Mouse (Mus musculus) intestine, postnatal 0 days (tissue): ENCODE results near the gene AA986860. TPM values are rescaled to one million over a fixed set of nuclear protein-coding genes. Genes with fewer than 3 reads are reported as not detected.

Experiments
- ATAC-seq: fragments of 200-750 bp; cut with Nextera tagmentation; 2 replicates; pipeline ENCODE4 v1.8.0; 2017; ENCODE audit warnings: mild to moderate bottlenecking, moderate TSS enrichment, moderate library complexity
- H3K27ac ChIP-seq: fragments of 300-500 bp; sonication (generic); 2 replicates; pipeline ENCODE4 v1.5.1; 2014; ENCODE audit warnings: mild to moderate bottlenecking, low read depth, low read length, moderate library complexity
- H3K27me3 ChIP-seq: fragments of 300-500 bp; sonication (generic); replicated peaks from 2 replicates; pipeline ENCODE4 v1.6.1; 2014; ENCODE audit warnings: low read length, mixed read lengths; ENCODE audit not compliant: control insufficient read depth, insufficient read depth
- H3K36me3 ChIP-seq: fragments of 300-500 bp; sonication (generic); 2 replicates; pipeline ENCODE4 v1.6.1; 2014; ENCODE audit warnings: mild to moderate bottlenecking, moderate library complexity; ENCODE audit not compliant: control insufficient read depth, insufficient read depth
- H3K4me1 ChIP-seq: fragments of 300-500 bp; sonication (generic); replicated peaks from 2 replicates; pipeline ENCODE4 v1.6.1; 2014; ENCODE audit warnings: antibody characterized with exemption, low read length, mixed read lengths; ENCODE audit not compliant: control insufficient read depth, insufficient read depth
- H3K4me2 ChIP-seq: fragments of 300-500 bp; sonication (generic); replicated peaks from 2 replicates; pipeline ENCODE4 v1.6.1; 2014; ENCODE audit warnings: low read depth, mild to moderate bottlenecking, moderate library complexity
- H3K4me3 ChIP-seq: fragments of 300-500 bp; sonication (generic); 2 replicates; pipeline ENCODE4 v1.5.1; 2014; ENCODE audit warnings: low read depth, low read length
- H3K9ac ChIP-seq: fragments of 300-500 bp; sonication (generic); 2 replicates; pipeline ENCODE4 v1.6.1; 2014; ENCODE audit warnings: mild to moderate bottlenecking, low read depth, low read length
- H3K9me3 ChIP-seq: fragments of 300-500 bp; sonication (generic); 2 replicates; pipeline ENCODE4 v1.6.1; 2016; ENCODE audit warnings: mixed run types; ENCODE audit not compliant: control insufficient read depth
- CTCF ChIP-seq: sonication (generic); IDR thresholded peaks from 2 replicates; pipeline ENCODE4 v1.5.1; 2016; ENCODE audit warnings: low read depth, mild to moderate bottlenecking, control low read depth, antibody characterized with exemption, moderate library complexity
- WGBS: fragments of 180-500 bp; shearing (Covaris S2); extraction: QIAGEN DNeasy Blood & Tissue Kit; methylation state at CpG from one replicate; pipeline ENCODE4 v1.1.7; 2014; 5-methylcytosine and 5-hydroxymethylcytosine counted together
- polyA plus RNA-seq: library from polyadenylated mRNA; unstranded; fragments of >200 nt; fragmentation: Nextera tagmentation; extraction: Ambion mirVana; gene quantifications from 2 replicates; pipeline ENCODE4 v1.2.1, GENCODE M21; 2015

AA986860 gene
- polyA plus RNA-seq, 1 experiment from 2014 or later = 42.3 TPM

- WGBS = 86% methylated on average over 22 of the region's 22 CpGs
- Histone ChIP-seq H3K4me3 (no peak overlapping the region), H3K9ac (no peak overlapping the region), H3K27ac (no peak overlapping the region), H3K4me2 (no peak overlapping the region), H3K27me3 (no peaks in the 10 kb centered on the region), H3K36me3 (peaks cover 45% of the 10 kb centered on the region), H3K9me3 (no peaks in the 10 kb centered on the region), H3K4me1 (0 out of 2 replicates have a peak, but pooled peaks cover 4% of the 10 kb centered on the region)
- no peak for TF ChIP-seq CTCF
- no peak for ATAC-seq
These were observed 21.3 kb upstream of the AA986860 start for GRCm38 (mm10) chr1:130710283-130711080.

- peak overlapping the region; percentile 50 for H3K27ac ChIP-seq
- peaks cover 16% of the 10 kb centered on the region for H3K36me3 ChIP-seq
- H3K27me3 ChIP-seq = no peaks in the 10 kb centered on the region
- H3K4me3 ChIP-seq = no peak overlapping the region
- H3K4me1 ChIP-seq = 0 out of 2 replicates have a peak, but pooled peaks cover 4% of the 10 kb centered on the region
- H3K4me2 ChIP-seq = peak overlapping the region; percentile 90
- H3K9ac ChIP-seq = no peak overlapping the region
- no peaks in the 10 kb centered on the region for H3K9me3 ChIP-seq
- WGBS = 66% methylated on average over 4 of the region's 4 CpGs
- TF ChIP-seq CTCF = no peak
- ATAC-seq = no peak
These were observed 17.7 kb upstream of the AA986860 start for GRCm38 (mm10) chr1:130714046-130714445.

DNA sequence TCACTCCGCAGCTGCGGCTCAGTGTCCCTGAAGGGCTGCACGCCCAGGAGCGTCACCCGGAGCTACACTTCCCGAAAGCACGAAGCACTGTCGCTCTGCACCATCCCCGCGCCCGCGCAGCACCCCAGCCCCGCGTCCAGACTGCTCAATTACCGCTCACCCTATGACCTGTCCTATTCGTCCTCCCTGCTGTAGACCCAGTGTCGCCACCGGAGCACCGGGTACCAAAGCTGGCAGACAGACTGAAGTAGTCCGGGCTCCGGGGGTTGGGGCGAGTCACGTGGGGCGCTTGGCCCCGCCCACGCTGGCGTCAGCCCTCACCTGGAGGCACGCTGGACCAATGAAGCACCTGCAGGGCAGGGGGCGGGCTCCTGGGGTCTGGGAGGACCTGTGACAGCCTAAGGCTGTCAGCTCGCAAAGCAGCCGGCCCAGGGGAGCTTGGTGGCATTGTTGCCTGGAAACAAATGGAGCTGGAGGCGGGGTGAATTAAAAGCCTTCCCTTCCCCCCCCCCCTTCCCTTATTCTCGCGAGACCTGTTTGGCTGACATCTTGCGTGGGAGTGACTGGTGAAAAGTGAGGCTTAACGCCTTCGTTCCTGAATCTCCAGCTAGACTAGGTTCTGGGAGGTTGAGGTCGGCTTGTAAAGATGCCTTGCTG lies 16.1 kb upstream of the AA986860 start, which contains the start of gene Gm29427:
TSS of gene Gm29427 (minus strand) at position 239 of the 657 bp plus-strand sequence.
- Histone ChIP-seq H3K4me2 (peak within 1 kb of the TSS; percentile 90), H3K4me1 (0 out of 2 replicates have a peak, but pooled peaks cover 4% of the 10 kb centered on the region), H3K9me3 (no peaks in the 10 kb centered on the region), H3K27ac (peak within 1 kb of the TSS; percentile 92), H3K27me3 (no peaks in the 10 kb centered on the region), H3K4me3 (peak within 1 kb of the TSS; percentile 98), H3K9ac (peak within 1 kb of the TSS; percentile 96), H3K36me3 (0 out of 2 replicates have a peak, but pooled peaks cover 17% of the 10 kb centered on the region)
- WGBS = under 1% methylated on average over 38 of the region's 38 CpGs
- peak; percentile 20; the same call in 1 of the 2 replicates for TF ChIP-seq CTCF
- ATAC-seq = peak; percentile 98

DNA sequence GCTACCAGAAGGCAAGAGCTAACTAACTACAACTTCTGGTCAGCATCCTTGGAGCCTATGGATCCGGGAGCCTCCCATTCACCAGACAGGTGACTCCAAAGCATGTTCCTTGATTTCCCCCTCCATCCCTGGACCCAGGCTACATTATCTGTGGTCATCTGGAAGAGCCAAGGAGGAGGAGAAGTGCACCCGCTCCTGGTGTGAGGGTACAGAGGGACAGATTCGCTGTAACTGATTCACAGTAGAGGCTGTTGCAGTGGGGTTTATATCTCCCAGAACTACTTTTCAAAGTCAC lies 15.6 kb upstream of the AA986860 start:
- H3K4me1 ChIP-seq = 0 out of 2 replicates have a peak, but pooled peaks cover 4% of the 10 kb centered on the region
- no peak for TF ChIP-seq CTCF
- H3K36me3 ChIP-seq = 0 out of 2 replicates have a peak, but pooled peaks cover 17% of the 10 kb centered on the region
- H3K9ac ChIP-seq = peak overlapping the region; percentile 96
- H3K27ac ChIP-seq = peak overlapping the region; percentile 92
- H3K4me2 ChIP-seq = peak overlapping the region; percentile 90
- H3K27me3 ChIP-seq = no peaks in the 10 kb centered on the region
- peak overlapping the region; percentile 98 for H3K4me3 ChIP-seq
- WGBS = 3% methylated on average over 3 of the region's 3 CpGs
- peak; percentile 3; the same call in 1 of the 2 replicates for ATAC-seq
- H3K9me3 ChIP-seq = no peaks in the 10 kb centered on the region

DNA sequence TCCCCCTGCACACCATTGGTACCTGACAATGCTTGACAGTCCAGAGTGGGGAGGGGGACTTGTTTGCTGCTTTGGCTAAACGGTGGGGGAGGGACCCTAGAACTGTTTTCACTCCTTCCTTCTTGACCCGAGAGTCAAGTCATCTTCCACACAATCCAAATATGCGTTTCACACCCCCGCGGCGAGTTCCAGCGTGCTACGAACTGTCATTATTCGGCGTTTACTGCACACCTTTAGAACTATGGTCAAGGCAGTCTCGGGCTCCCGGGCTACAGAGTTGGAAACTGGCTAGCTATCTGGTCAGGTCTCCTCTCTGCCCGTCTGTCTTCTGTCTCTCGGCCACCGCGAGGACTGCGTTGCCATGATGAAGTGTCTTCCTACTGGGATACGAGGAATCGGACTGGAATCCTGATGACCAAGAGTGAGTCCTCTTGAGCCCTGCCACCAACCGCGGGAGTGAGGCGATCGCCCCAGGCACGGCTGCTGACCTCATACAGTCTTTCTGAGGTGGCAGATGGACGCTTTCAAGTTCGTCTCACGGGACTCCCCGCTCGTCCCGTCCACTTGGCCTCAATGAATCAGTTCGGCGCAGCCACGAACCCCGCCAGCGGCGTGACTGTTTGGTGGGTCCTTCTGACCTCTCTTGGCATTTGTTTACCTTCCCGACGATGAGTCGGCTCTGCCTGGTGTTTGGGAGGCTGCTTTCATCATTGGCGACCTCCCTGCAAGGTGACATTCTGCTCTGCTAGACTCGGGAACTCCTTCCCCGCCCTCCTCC lies 15.1 kb upstream of the AA986860 start:
- Histone ChIP-seq H3K4me2 (peak overlapping the region; percentile 90), H3K27ac (peak overlapping the region; percentile 92), H3K9me3 (no peaks in the 10 kb centered on the region), H3K36me3 (0 out of 2 replicates have a peak, but pooled peaks cover 15% of the 10 kb centered on the region), H3K4me1 (0 out of 2 replicates have a peak, but pooled peaks cover 4% of the 10 kb centered on the region), H3K4me3 (peak overlapping the region; percentile 98), H3K27me3 (no peaks in the 10 kb centered on the region), H3K9ac (peak overlapping the region; percentile 96)
- under 1% methylated on average over 42 of the region's 42 CpGs for WGBS
- no peak for TF ChIP-seq CTCF
- ATAC-seq = 0 out of 2 replicates have a peak, but pooled peaks have one; percentile 0
